Mouse (Mus musculus) heart, embryonic 15.5 days (tissue): ENCODE results near the gene Frem1. TPM values are rescaled to one million over a fixed set of nuclear protein-coding genes. Genes with fewer than 3 reads are reported as not detected.

Experiments
- ATAC-seq: fragments of 200-750 bp; cut with Nextera tagmentation; replicated peaks from 2 replicates; pipeline ENCODE4 v1.8.0; 2017; ENCODE audit warnings: low read depth, moderate TSS enrichment; ENCODE audit not compliant: insufficient number of reproducible peaks, insufficient read depth, low FRiP score
- H3K27ac ChIP-seq: fragments of 300-500 bp; sonication (generic); 2 replicates; pipeline ENCODE4 v1.5.1; 2015; ENCODE audit warnings: mild to moderate bottlenecking, inconsistent platforms
- H3K27me3 ChIP-seq: fragments of 300-500 bp; sonication (generic); 2 replicates; pipeline ENCODE4 v1.6.1; 2015; ENCODE audit warnings: inconsistent platforms
- H3K36me3 ChIP-seq: fragments of 300-500 bp; sonication (generic); 2 replicates; pipeline ENCODE4 v1.6.1; 2015; ENCODE audit warnings: mild to moderate bottlenecking, inconsistent platforms
- H3K4me1 ChIP-seq: fragments of 300-500 bp; sonication (generic); replicated peaks from 2 replicates; pipeline ENCODE4 v1.6.1; 2015; ENCODE audit warnings: inconsistent platforms
- H3K4me2 ChIP-seq: fragments of 300-500 bp; sonication (generic); 2 replicates; pipeline ENCODE4 v1.6.1; 2015; ENCODE audit warnings: inconsistent platforms, mild to moderate bottlenecking, moderate library complexity
- H3K4me3 ChIP-seq: fragments of 300-500 bp; sonication (generic); 2 replicates; pipeline ENCODE4 v1.5.1; 2015; ENCODE audit warnings: mild to moderate bottlenecking, inconsistent platforms
- H3K9ac ChIP-seq: fragments of 300-500 bp; sonication (generic); 2 replicates; pipeline ENCODE4 v1.6.1; 2015; ENCODE audit warnings: mild to moderate bottlenecking, inconsistent platforms
- H3K9me3 ChIP-seq: fragments of 300-500 bp; sonication (generic); replicated peaks from 2 replicates; pipeline ENCODE4 v1.6.1; 2016; ENCODE audit warnings: inconsistent platforms
- WGBS: fragments of 180-500 bp; shearing (Covaris S2); methylation state at CpG from one replicate; pipeline ENCODE4 v1.1.7; 2015; ENCODE audit warnings: mixed read lengths; 5-methylcytosine and 5-hydroxymethylcytosine counted together
- polyA plus RNA-seq: library from polyadenylated mRNA; unstranded; fragments of >200 nt; fragmentation: Nextera tagmentation; extraction: Ambion mirVana; gene quantifications from 2 replicates; pipeline ENCODE4 v1.2.1, GENCODE M21; 2015

The Frem1 gene
- polyA plus RNA-seq, 1 experiment from 2014 or later = 3.5 TPM

GRCm38 (mm10) chr4:82916678-82917050 is 135.5 kb downstream of the Frem1 start:
- Histone ChIP-seq H3K4me2 (no peak overlapping the region), H3K36me3 (no peaks in the 10 kb centered on the region; the same call in 1 of the 2 replicates), H3K4me3 (no peak overlapping the region), H3K27ac (no peak overlapping the region), H3K9me3 (no peaks in the 10 kb centered on the region), H3K9ac (no peak overlapping the region), H3K4me1 (peaks cover 10% of the 10 kb centered on the region), H3K27me3 (no peaks in the 10 kb centered on the region)
- no peak for ATAC-seq
- 77% methylated on average over 5 of the region's 5 CpGs for WGBS

GRCm38 (mm10) chr4:82916003-82916677 is 136.0 kb downstream of the Frem1 start:
- no peak for ATAC-seq
- H3K4me1 ChIP-seq = peaks cover 10% of the 10 kb centered on the region
- WGBS = 50% methylated on average over 14 of the region's 14 CpGs
- no peaks in the 10 kb centered on the region for H3K9me3 ChIP-seq
- H3K4me2 ChIP-seq = peak overlapping the region; percentile 25
- H3K9ac ChIP-seq = no peak overlapping the region
- no peaks in the 10 kb centered on the region; the same call in 1 of the 2 replicates for H3K36me3 ChIP-seq
- peak overlapping the region; percentile 22; the same call in 1 of the 2 replicates for H3K27ac ChIP-seq
- H3K4me3 ChIP-seq = no peak overlapping the region
- no peaks in the 10 kb centered on the region for H3K27me3 ChIP-seq

GRCm38 (mm10) chr4:82915576-82915975 is 136.6 kb downstream of the Frem1 start:
- H3K4me3 ChIP-seq = no peak overlapping the region
- no peaks in the 10 kb centered on the region for H3K27me3 ChIP-seq
- H3K9me3 ChIP-seq = no peaks in the 10 kb centered on the region
- H3K27ac ChIP-seq = peak overlapping the region; percentile 22; the same call in 1 of the 2 replicates
- no peaks in the 10 kb centered on the region; the same call in 1 of the 2 replicates for H3K36me3 ChIP-seq
- ATAC-seq = no peak
- 47% methylated on average over 7 of the region's 7 CpGs for WGBS
- H3K4me2 ChIP-seq = peak overlapping the region; percentile 25; the same call in 1 of the 2 replicates
- H3K9ac ChIP-seq = no peak overlapping the region
- peaks cover 10% of the 10 kb centered on the region for H3K4me1 ChIP-seq

- 74% methylated on average over 11 of the region's 11 CpGs for WGBS
- H3K4me2 ChIP-seq = no peak overlapping the region
- H3K36me3 ChIP-seq = no peaks in the 10 kb centered on the region; the same call in 1 of the 2 replicates
- peaks cover 10% of the 10 kb centered on the region for H3K4me1 ChIP-seq
- no peak overlapping the region for H3K4me3 ChIP-seq
- no peak overlapping the region for H3K9ac ChIP-seq
- ATAC-seq = no peak
- no peaks in the 10 kb centered on the region for H3K9me3 ChIP-seq
- H3K27me3 ChIP-seq = no peaks in the 10 kb centered on the region
- no peak overlapping the region for H3K27ac ChIP-seq
Observed at GRCm38 (mm10) chr4:82914601-82915143, 137.5 kb downstream of the Frem1 start.

GRCm38 (mm10) chr4:82895227-82895626 is 156.9 kb downstream of the Frem1 start:
- Histone ChIP-seq H3K36me3 (no peaks in the 10 kb centered on the region), H3K27ac (no peak overlapping the region), H3K27me3 (no peaks in the 10 kb centered on the region), H3K9ac (no peak overlapping the region), H3K4me1 (no peaks in the 10 kb centered on the region), H3K9me3 (no peaks in the 10 kb centered on the region), H3K4me3 (no peak overlapping the region), H3K4me2 (no peak overlapping the region)
- 85% methylated on average over 10 of the region's 10 CpGs for WGBS
- ATAC-seq = no peak

- Histone ChIP-seq H3K36me3 (no peaks in the 10 kb centered on the region), H3K4me3 (no peak overlapping the region), H3K9me3 (no peaks in the 10 kb centered on the region), H3K27me3 (no peaks in the 10 kb centered on the region), H3K4me1 (no peaks in the 10 kb centered on the region), H3K9ac (no peak overlapping the region), H3K27ac (no peak overlapping the region), H3K4me2 (no peak overlapping the region)
- WGBS = 77% methylated on average over 5 of the region's 5 CpGs
- ATAC-seq = no peak
Observed at GRCm38 (mm10) chr4:82892247-82892646, 159.9 kb downstream of the Frem1 start.

GRCm38 (mm10) chr4:82891566-82891965 is 160.6 kb downstream of the Frem1 start:
- H3K4me3 ChIP-seq = no peak overlapping the region

GRCm38 (mm10) chr4:82891049-82891448 is 161.1 kb downstream of the Frem1 start:
- Histone ChIP-seq H3K9ac (no peak overlapping the region), H3K27me3 (no peaks in the 10 kb centered on the region), H3K4me2 (no peak overlapping the region), H3K4me3 (no peak overlapping the region), H3K27ac (peak overlapping the region; percentile 61), H3K9me3 (no peaks in the 10 kb centered on the region), H3K4me1 (no peaks in the 10 kb centered on the region), H3K36me3 (no peaks in the 10 kb centered on the region)
- WGBS = 62% methylated on average over 7 of the region's 7 CpGs
- peak; percentile 39; the same call in 1 of the 2 replicates for ATAC-seq

More at GRCm38 (mm10) chr4:82891566-82891965, 160.6 kb downstream of the Frem1 start:
- WGBS = 74% methylated on average over 2 of the region's 2 CpGs
- Histone ChIP-seq H3K27ac (no peak overlapping the region), H3K9me3 (no peaks in the 10 kb centered on the region), H3K4me2 (no peak overlapping the region), H3K27me3 (no peaks in the 10 kb centered on the region), H3K4me1 (no peaks in the 10 kb centered on the region), H3K36me3 (no peaks in the 10 kb centered on the region), H3K9ac (no peak overlapping the region)
- no peak for ATAC-seq

GRCm38 (mm10) chr4:82890585-82890984 is 161.6 kb downstream of the Frem1 start:
- no peaks in the 10 kb centered on the region for H3K27me3 ChIP-seq
- WGBS = 68% methylated on average over 4 of the region's 4 CpGs
- H3K4me3 ChIP-seq = no peak overlapping the region
- H3K27ac ChIP-seq = peak overlapping the region; percentile 61
- H3K36me3 ChIP-seq = no peaks in the 10 kb centered on the region
- ATAC-seq = peak; percentile 7; the same call in 1 of the 2 replicates
- H3K4me1 ChIP-seq = no peaks in the 10 kb centered on the region
- no peak overlapping the region for H3K4me2 ChIP-seq
- no peaks in the 10 kb centered on the region for H3K9me3 ChIP-seq
- no peak overlapping the region for H3K9ac ChIP-seq

GRCm38 (mm10) chr4:82886148-82886547 is 166.0 kb downstream of the Frem1 start:
- no peaks in the 10 kb centered on the region for H3K27me3 ChIP-seq
- H3K9ac ChIP-seq = no peak overlapping the region
- H3K36me3 ChIP-seq = no peaks in the 10 kb centered on the region
- no peaks in the 10 kb centered on the region for H3K4me1 ChIP-seq
- no peak overlapping the region for H3K4me2 ChIP-seq
- no peak for ATAC-seq
- no peak overlapping the region for H3K27ac ChIP-seq
- WGBS = 58% methylated on average over 2 of the region's 2 CpGs
- H3K4me3 ChIP-seq = no peak overlapping the region
- H3K9me3 ChIP-seq = no peaks in the 10 kb centered on the region

GRCm38 (mm10) chr4:82885535-82885913 is 166.6 kb downstream of the Frem1 start:
- Histone ChIP-seq H3K4me2 (no peak overlapping the region), H3K9me3 (no peaks in the 10 kb centered on the region), H3K27ac (no peak overlapping the region), H3K9ac (no peak overlapping the region), H3K27me3 (no peaks in the 10 kb centered on the region), H3K4me1 (no peaks in the 10 kb centered on the region), H3K4me3 (no peak overlapping the region), H3K36me3 (no peaks in the 10 kb centered on the region)
- WGBS = 46% methylated on average over 1 of the region's 1 CpGs
- ATAC-seq = no peak
